Mouse (Mus musculus) embryonic facial prominence, embryonic 15.5 days (tissue): ENCODE data around the gene Arhgap17. TPM values are rescaled to one million over a fixed set of nuclear protein-coding genes. Genes with fewer than 3 reads are reported as not detected.

Experiments used
- ATAC-seq: fragments of 200-750 bp; cut with Nextera tagmentation; 2 replicates; pipeline ENCODE4 v1.8.0; 2017; ENCODE audit warnings: low read depth, moderate TSS enrichment; ENCODE audit not compliant: insufficient number of reproducible peaks, low FRiP score, low TSS enrichment
- H3K27ac ChIP-seq: fragments of 300-500 bp; sonication (generic); replicated peaks from 2 replicates; pipeline ENCODE4 v1.5.1; 2015; ENCODE audit warnings: mild to moderate bottlenecking, inconsistent platforms
- H3K27me3 ChIP-seq: fragments of 300-500 bp; sonication (generic); 2 replicates; pipeline ENCODE4 v1.6.1; 2015; ENCODE audit warnings: inconsistent platforms
- H3K36me3 ChIP-seq: fragments of 300-500 bp; sonication (generic); 2 replicates; pipeline ENCODE4 v1.6.1; 2015; ENCODE audit warnings: mild to moderate bottlenecking, inconsistent platforms
- H3K4me1 ChIP-seq: fragments of 300-500 bp; sonication (generic); 2 replicates; pipeline ENCODE4 v1.6.1; 2015; ENCODE audit warnings: inconsistent platforms
- H3K4me2 ChIP-seq: fragments of 300-500 bp; sonication (generic); replicated peaks from 2 replicates; pipeline ENCODE4 v1.6.1; 2015; ENCODE audit warnings: mild to moderate bottlenecking, inconsistent platforms
- H3K4me3 ChIP-seq: fragments of 300-500 bp; sonication (generic); replicated peaks from 2 replicates; pipeline ENCODE4 v1.5.1; 2015; ENCODE audit warnings: mild to moderate bottlenecking, inconsistent platforms
- H3K9ac ChIP-seq: fragments of 300-500 bp; sonication (generic); 2 replicates; pipeline ENCODE4 v1.6.1; 2015; ENCODE audit warnings: inconsistent platforms
- H3K9me3 ChIP-seq: fragments of 300-500 bp; sonication (generic); replicated peaks from 2 replicates; pipeline ENCODE4 v1.6.1; 2016; ENCODE audit warnings: inconsistent platforms
- WGBS: fragments of 180-500 bp; shearing (Covaris S2); methylation state at CpG from one replicate; pipeline ENCODE4 v1.1.7; 2015; 5-methylcytosine and 5-hydroxymethylcytosine counted together
- polyA plus RNA-seq: library from polyadenylated mRNA; unstranded; fragments of >200 nt; fragmentation: Nextera tagmentation; extraction: Ambion mirVana; gene quantifications from 2 replicates; pipeline ENCODE4 v1.2.1, GENCODE M21; 2015

The Arhgap17 gene
- polyA plus RNA-seq, 1 experiment from 2014 or later = 24.2 TPM

DNA sequence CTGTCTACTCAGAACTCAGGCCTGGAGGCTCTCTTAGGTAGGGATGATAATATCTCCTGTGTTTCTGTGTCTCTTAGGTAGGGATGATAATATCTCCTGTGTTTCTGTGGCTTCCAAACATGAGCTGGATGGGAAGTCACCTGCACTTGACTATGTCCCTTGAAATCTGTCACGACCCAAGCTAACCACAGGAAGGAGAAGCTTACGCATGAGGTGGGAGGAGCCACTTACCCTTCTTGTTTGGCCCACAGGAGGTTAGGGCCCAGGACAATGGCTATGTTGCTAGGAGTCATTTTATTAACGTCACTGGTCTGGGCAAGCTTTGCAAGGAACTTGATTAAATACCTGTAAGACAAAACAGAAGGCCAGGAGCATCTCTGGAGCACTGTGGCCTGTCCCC, 69.5 kb downstream of the Arhgap17 start:
- H3K36me3 ChIP-seq = peaks cover 56% of the 10 kb centered on the region
- WGBS = 78% methylated on average over 3 of the region's 3 CpGs
- no peaks in the 10 kb centered on the region for H3K4me1 ChIP-seq
- H3K4me3 ChIP-seq = no peak overlapping the region
- H3K27ac ChIP-seq = no peak overlapping the region
- H3K9me3 ChIP-seq = no peaks in the 10 kb centered on the region
- no peak for ATAC-seq
- H3K4me2 ChIP-seq = no peak overlapping the region
- H3K27me3 ChIP-seq = no peaks in the 10 kb centered on the region
- H3K9ac ChIP-seq = no peak overlapping the region

DNA sequence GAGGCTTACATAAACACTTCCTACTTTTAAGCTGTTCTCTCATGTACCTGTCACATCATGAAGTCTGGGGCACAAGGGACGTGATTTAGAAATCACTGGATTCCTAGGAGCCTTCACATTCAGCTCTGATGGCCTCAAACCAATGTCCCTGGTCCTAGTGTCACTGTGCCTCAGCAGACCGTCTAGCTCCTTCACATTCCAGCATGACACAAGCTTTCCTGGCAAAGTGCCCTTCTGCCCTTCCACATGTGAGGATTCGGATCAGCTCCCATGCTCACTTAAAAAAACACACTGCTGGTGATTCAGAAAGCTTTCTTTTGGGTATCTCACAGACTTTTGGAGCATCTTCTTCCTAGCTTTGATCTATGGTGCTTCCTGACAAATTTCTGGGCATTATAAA, 71.5 kb downstream of the Arhgap17 start:
- no peak for ATAC-seq
- no peaks in the 10 kb centered on the region for H3K4me1 ChIP-seq
- no peak overlapping the region for H3K9ac ChIP-seq
- WGBS = 57% methylated on average over 3 of the region's 3 CpGs
- no peak overlapping the region for H3K4me2 ChIP-seq
- no peaks in the 10 kb centered on the region for H3K27me3 ChIP-seq
- no peak overlapping the region for H3K4me3 ChIP-seq
- H3K9me3 ChIP-seq = no peaks in the 10 kb centered on the region
- no peak overlapping the region for H3K27ac ChIP-seq
- peaks cover 57% of the 10 kb centered on the region for H3K36me3 ChIP-seq

DNA sequence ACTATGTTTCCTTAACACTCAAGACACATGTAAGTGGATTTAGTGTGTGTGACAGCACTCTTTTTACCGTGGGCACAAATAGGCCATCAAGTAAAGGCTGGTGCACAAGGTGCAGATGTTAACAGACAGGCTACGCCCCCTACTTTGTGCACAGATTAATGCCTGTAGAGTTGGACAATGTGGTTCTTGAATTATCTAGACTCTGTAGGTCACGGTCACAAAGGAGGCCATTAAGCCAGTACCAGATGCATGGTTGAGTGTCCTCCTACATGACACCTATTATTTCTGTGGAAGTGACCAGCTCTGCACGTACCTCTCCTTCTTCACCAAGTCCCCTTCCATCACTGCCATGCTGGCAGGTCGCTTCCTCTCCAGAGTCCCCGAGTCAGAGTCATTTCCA, 73.6 kb downstream of the Arhgap17 start:
- no peak for ATAC-seq
- Histone ChIP-seq H3K9me3 (no peaks in the 10 kb centered on the region), H3K36me3 (peaks cover 66% of the 10 kb centered on the region)

DNA sequence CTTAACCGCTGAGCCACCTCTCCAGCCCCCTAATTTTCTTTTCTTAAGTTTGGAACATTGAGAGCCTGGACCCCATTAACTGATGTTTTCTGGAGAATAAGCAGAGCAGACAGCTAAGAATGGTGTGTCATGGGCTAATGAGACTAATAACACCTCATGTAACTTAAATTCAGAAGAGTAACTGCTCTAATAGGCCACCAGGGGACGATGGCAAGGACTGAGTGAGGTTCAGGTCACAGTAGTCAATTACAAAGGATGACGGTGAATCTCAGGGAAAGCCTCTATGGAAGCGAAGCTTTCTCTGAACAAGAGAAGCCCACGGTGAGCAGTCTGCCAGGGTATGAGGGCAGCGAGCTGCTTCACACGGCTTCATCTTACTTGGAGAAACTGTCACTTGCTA, 74.3 kb downstream of the Arhgap17 start:
- Histone ChIP-seq H3K36me3 (peaks cover 70% of the 10 kb centered on the region), H3K27ac (no peak overlapping the region), H3K4me1 (no peaks in the 10 kb centered on the region), H3K4me2 (no peak overlapping the region), H3K9me3 (no peaks in the 10 kb centered on the region), H3K4me3 (no peak overlapping the region), H3K27me3 (no peaks in the 10 kb centered on the region), H3K9ac (no peak overlapping the region)
- WGBS = 87% methylated on average over 7 of the region's 7 CpGs
- no peak for ATAC-seq

More for the DNA sequence above, 73.6 kb downstream of the Arhgap17 start:
- no peak overlapping the region for H3K4me2 ChIP-seq
- no peaks in the 10 kb centered on the region for H3K27me3 ChIP-seq
- H3K4me3 ChIP-seq = no peak overlapping the region
- H3K27ac ChIP-seq = no peak overlapping the region
- H3K4me1 ChIP-seq = no peaks in the 10 kb centered on the region
- H3K9ac ChIP-seq = no peak overlapping the region
- 93% methylated on average over 6 of the region's 6 CpGs for WGBS

DNA sequence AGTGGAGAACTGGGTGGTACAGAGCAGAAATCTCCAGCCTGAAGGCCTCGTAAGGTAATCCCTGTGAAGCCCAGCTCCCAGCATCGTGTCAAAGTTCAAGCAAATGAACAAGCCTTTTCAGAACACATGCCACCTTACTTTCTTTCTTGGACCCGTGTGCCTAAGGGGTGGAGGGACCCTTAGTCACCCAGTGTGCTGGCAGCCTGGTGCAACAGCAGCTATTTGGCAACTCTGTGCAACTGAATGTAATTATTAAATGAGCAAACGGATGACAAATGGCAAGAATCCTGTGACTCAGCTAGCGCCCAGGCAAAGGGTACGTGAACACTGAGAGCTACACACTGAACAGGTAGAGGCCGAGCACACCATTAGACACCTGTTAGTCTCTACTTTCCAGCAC, 75.8 kb downstream of the Arhgap17 start:
- 86% methylated on average over 7 of the region's 7 CpGs for WGBS
- H3K36me3 ChIP-seq = peaks cover 72% of the 10 kb centered on the region
- H3K4me3 ChIP-seq = no peak overlapping the region
- no peaks in the 10 kb centered on the region for H3K9me3 ChIP-seq
- H3K27ac ChIP-seq = no peak overlapping the region
- no peak for ATAC-seq
- no peak overlapping the region for H3K9ac ChIP-seq
- no peak overlapping the region for H3K4me2 ChIP-seq
- no peaks in the 10 kb centered on the region for H3K27me3 ChIP-seq
- no peaks in the 10 kb centered on the region for H3K4me1 ChIP-seq

DNA sequence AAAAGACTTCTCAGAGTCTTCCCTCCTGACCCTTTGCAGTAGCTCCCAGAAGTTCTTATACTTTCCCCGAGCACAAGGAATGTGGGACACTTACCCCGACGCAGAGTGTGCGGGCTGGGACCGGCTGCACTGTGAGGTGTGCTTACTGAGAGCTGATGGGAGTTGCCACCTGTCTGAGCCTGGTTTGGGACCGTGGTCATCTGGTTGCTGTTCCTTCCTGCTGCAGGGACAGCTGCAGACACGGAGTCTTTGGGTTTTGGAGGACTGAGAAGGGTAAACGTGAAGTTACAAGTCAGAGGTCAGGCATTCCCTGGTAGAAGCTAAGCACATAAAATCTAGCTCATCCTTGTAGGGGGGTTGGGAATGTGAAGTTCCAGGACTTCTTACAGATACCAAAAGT, 77.8 kb downstream of the Arhgap17 start:
- Histone ChIP-seq H3K4me3 (no peak overlapping the region), H3K4me2 (no peak overlapping the region), H3K27ac (no peak overlapping the region), H3K4me1 (no peaks in the 10 kb centered on the region), H3K9ac (no peak overlapping the region), H3K36me3 (peaks cover 73% of the 10 kb centered on the region), H3K9me3 (no peaks in the 10 kb centered on the region), H3K27me3 (no peaks in the 10 kb centered on the region)
- 84% methylated on average over 8 of the region's 8 CpGs for WGBS
- no peak for ATAC-seq

DNA sequence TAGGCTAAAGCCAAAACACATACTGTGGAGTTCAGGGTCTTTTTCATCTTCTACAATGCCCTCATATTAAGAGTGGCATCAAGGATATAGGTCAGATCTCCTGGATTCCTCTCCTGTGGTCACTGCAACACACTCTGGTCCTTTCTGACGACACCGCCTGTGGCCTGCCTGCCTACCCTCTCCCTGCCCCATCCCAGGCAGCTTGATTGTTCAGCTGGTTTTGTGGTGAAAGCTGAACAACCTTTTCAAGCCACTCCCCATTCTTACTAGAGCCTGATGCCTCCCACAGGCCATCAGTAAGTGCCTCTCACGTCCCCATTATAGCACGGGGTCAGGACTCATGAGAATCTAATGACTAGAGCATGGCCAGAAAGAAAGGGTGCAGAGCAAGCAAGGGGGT, 80.5 kb downstream of the Arhgap17 start:
- ATAC-seq = no peak
- H3K4me3 ChIP-seq = no peak overlapping the region
- H3K36me3 ChIP-seq = peaks cover 69% of the 10 kb centered on the region
- H3K27me3 ChIP-seq = no peaks in the 10 kb centered on the region
- H3K27ac ChIP-seq = no peak overlapping the region
- H3K4me1 ChIP-seq = no peaks in the 10 kb centered on the region
- no peaks in the 10 kb centered on the region for H3K9me3 ChIP-seq
- WGBS = 84% methylated on average over 4 of the region's 4 CpGs
- H3K9ac ChIP-seq = no peak overlapping the region
- H3K4me2 ChIP-seq = no peak overlapping the region

DNA sequence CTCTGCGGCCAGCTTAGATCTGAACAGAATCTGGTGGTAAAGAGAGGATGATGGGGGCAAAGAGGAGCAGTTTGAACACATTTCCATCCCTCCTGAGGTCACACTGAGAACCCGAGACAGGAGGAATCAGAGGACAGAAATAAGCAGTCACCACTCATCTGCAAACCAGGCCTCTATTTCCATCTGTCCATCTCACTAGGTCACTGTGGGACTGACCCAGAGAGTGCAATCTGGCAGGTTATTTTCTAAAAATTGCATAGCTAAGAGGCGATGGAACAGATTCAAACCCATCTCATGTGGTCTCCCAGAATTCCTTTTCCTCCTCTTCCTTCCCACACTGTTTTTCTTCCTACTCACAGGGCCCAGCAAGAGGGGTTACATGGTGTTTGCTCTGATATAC, 81.8 kb downstream of the Arhgap17 start:
- Histone ChIP-seq H3K9ac (no peak overlapping the region), H3K36me3 (peaks cover 59% of the 10 kb centered on the region), H3K4me2 (no peak overlapping the region), H3K9me3 (no peaks in the 10 kb centered on the region), H3K4me3 (no peak overlapping the region), H3K27ac (no peak overlapping the region), H3K4me1 (no peaks in the 10 kb centered on the region), H3K27me3 (no peaks in the 10 kb centered on the region)
- no peak for ATAC-seq
- 82% methylated on average over 3 of the region's 3 CpGs for WGBS

DNA sequence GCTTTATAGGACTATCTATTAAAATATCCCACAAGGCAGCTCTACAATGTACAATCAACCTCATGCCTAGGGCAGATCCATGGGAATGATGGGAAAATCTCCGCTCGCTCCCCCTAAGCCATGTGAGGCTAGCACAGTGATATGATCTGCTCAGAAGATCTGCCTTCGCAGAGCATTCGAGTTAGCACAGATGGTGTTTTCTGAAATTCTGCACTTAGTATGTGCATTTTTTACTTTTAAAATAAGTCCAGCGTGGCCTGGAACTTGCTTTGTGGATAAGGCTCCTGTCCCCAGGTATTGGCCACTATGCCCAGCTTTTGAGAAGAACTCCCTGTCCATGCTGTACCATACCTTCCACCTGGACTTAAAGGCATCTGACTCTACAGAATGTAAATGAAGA, 83.8 kb downstream of the Arhgap17 start:
- Histone ChIP-seq H3K9me3 (no peaks in the 10 kb centered on the region), H3K27ac (no peak overlapping the region), H3K27me3 (no peaks in the 10 kb centered on the region), H3K4me2 (no peak overlapping the region), H3K4me1 (no peaks in the 10 kb centered on the region), H3K9ac (no peak overlapping the region), H3K4me3 (no peak overlapping the region), H3K36me3 (peaks cover 46% of the 10 kb centered on the region)
- ATAC-seq = no peak
- 96% methylated on average over 5 of the region's 5 CpGs for WGBS

DNA sequence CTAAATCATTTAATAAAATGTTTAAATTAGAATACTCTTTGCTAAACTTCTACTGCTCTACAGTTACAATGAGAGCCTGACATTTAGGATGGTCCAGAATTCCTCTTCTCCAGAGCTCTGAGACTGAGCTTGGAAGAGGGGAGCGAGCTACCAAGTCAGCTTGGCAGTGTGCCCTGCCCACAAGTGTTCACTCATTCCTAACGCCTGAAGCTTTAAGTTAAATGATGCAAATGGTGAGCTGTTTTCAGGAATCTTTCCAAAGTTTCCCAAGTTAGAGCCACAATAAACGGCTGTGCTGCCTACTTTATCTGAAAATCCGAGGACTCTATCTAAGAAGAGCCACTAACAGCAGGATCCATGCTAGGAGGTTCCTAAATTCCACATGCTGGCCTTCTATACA, 85.9 kb downstream of the Arhgap17 start:
- Histone ChIP-seq H3K27ac (no peak overlapping the region), H3K9ac (no peak overlapping the region), H3K27me3 (no peaks in the 10 kb centered on the region), H3K4me3 (no peak overlapping the region), H3K9me3 (no peaks in the 10 kb centered on the region), H3K4me2 (no peak overlapping the region), H3K4me1 (no peaks in the 10 kb centered on the region), H3K36me3 (peaks cover 41% of the 10 kb centered on the region)
- no peak for ATAC-seq
- WGBS = 51% methylated on average over 4 of the region's 4 CpGs

DNA sequence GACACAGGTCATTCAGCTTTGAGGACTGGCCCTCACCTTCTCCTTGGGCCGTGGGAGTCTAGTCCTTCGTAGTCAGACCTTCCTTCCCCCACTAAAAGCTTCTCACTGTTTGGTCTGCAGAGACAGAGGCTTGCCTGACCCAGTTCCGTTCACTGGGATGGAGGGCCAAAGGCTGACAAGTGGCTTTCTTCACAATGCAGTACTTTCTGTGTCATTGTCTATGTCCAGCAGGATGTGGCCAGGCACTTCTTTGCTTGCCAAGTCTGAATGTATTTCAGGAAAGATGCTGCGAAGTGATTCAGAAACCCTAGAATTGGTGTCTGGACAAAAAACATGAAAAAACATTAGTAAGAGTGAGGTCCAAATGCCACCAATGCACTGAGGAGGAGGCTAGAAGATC, 89.9 kb downstream of the Arhgap17 start:
- Histone ChIP-seq H3K9me3 (no peaks in the 10 kb centered on the region), H3K9ac (no peak overlapping the region), H3K4me2 (no peak overlapping the region), H3K27ac (no peak overlapping the region), H3K27me3 (no peaks in the 10 kb centered on the region), H3K36me3 (peaks cover 20% of the 10 kb centered on the region), H3K4me3 (no peak overlapping the region), H3K4me1 (no peaks in the 10 kb centered on the region)
- no peak for ATAC-seq
- 93% methylated on average over 4 of the region's 4 CpGs for WGBS

DNA sequence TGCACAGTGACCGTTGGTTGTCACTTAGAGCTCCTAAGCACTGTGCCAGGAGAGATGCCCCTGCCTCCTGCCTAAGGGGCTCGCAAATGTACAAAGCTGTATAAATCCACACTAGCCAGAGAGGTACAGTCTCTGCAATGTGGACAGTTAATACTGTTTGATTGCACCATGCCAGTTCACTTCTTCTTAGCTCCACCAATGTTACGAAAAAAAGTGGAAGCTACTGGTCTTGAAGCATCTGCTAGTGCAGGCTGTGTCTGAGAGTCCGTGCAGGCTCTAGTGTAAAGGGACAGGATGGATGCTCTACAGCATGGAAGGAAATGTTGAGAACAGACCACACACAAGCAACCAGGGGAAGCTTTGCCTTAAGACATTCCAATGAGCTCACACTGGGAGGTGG, 93.1 kb downstream of the Arhgap17 start:
- ATAC-seq = no peak
- Histone ChIP-seq H3K4me1 (no peaks in the 10 kb centered on the region), H3K27me3 (no peaks in the 10 kb centered on the region), H3K27ac (no peak overlapping the region), H3K9me3 (no peaks in the 10 kb centered on the region), H3K36me3 (peaks cover 20% of the 10 kb centered on the region; the same call in 1 of the 2 replicates), H3K9ac (no peak overlapping the region), H3K4me2 (no peak overlapping the region), H3K4me3 (no peak overlapping the region)
- WGBS = 84% methylated on average over 4 of the region's 4 CpGs
